Mouse (Mus musculus) embryonic facial prominence, embryonic 10.5 days (tissue): ENCODE measurements around the gene Lamc2. TPM values are rescaled to one million over a fixed set of nuclear protein-coding genes. Genes with fewer than 3 reads are reported as not detected.
A peak's percentile ranks its signal among the peaks of the same experiment; 100 is the strongest.

Source experiments
- DNase-seq: peaks from one replicate; pipeline ENCODE4 v3.0.0-alpha.2; 2017; ENCODE audit warnings: low spot score
- H3K27ac ChIP-seq: fragments of 300-500 bp; sonication (generic); replicated peaks from 2 replicates; pipeline ENCODE4 v1.5.1; 2016; ENCODE audit warnings: mild to moderate bottlenecking
- H3K27me3 ChIP-seq: fragments of 300-500 bp; sonication (generic); replicated peaks from 2 replicates; pipeline ENCODE4 v1.6.1; 2016; ENCODE audit warnings: low read depth, mild to moderate bottlenecking; ENCODE audit not compliant: poor library complexity, severe bottlenecking
- H3K36me3 ChIP-seq: fragments of 300-500 bp; sonication (generic); replicated peaks from 2 replicates; pipeline ENCODE4 v1.6.1; 2016; ENCODE audit warnings: mild to moderate bottlenecking, moderate library complexity
- H3K4me1 ChIP-seq: fragments of 300-500 bp; sonication (generic); 2 replicates; pipeline ENCODE4 v1.6.1; 2016
- H3K4me3 ChIP-seq: fragments of 300-500 bp; sonication (generic); 2 replicates; pipeline ENCODE4 v1.5.1; 2016; ENCODE audit warnings: mild to moderate bottlenecking, moderate library complexity
- H3K9me3 ChIP-seq: fragments of 300-500 bp; sonication (generic); 2 replicates; pipeline ENCODE4 v1.6.1; 2016; ENCODE audit warnings: mild to moderate bottlenecking
- WGBS: fragments of 180-500 bp; shearing (Covaris S2); methylation state at CpG from one replicate; pipeline ENCODE4 v1.1.7; 2016; 5-methylcytosine and 5-hydroxymethylcytosine counted together
- polyA plus RNA-seq: library from polyadenylated mRNA; unstranded; fragments of >200 nt; fragmentation: Nextera tagmentation; extraction: Ambion mirVana; gene quantifications from 2 replicates; pipeline ENCODE4 v1.2.1, GENCODE M21; 2016

The Lamc2 gene
- polyA plus RNA-seq, 1 experiment from 2014 or later = 6.6 TPM

GRCm38 (mm10) chr1:153139635-153140034 is 46.6 kb downstream of the Lamc2 start:
- 82% methylated on average over 7 of the region's 7 CpGs for WGBS
- H3K27me3 ChIP-seq = no peaks in the 10 kb centered on the region
- H3K4me1 ChIP-seq = peaks cover 21% of the 10 kb centered on the region
- H3K27ac ChIP-seq = no peak overlapping the region
- H3K36me3 ChIP-seq = no peaks in the 10 kb centered on the region
- no peaks in the 10 kb centered on the region for H3K9me3 ChIP-seq
- no peak overlapping the region for H3K4me3 ChIP-seq
- DNase-seq = no peak

DNA sequence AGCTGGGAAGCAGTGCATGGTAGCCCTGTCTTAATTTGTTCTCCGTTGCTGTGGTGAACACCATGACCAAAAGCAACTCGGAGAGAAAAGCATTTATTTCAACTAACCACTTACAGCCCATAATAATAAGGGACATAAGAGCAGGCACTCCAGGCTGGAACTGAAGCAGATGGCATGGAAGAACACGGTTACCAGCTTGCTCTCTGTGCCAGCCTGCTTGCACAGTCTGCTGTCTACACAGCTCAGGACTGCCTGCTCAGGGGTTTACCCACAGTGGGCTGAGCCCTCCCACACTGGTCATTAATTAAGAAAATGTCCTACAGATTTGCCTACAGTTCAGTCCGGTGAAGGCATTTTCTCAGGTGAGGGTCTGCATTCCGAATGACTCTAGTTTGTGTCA is 47.8 kb downstream of the Lamc2 start:
- H3K9me3 ChIP-seq = no peaks in the 10 kb centered on the region
- WGBS = 75% methylated on average over 5 of the region's 5 CpGs

GRCm38 (mm10) chr1:153136647-153137046 is 49.6 kb downstream of the Lamc2 start:
- Histone ChIP-seq H3K4me3 (no peak overlapping the region), H3K27me3 (no peaks in the 10 kb centered on the region), H3K9me3 (no peaks in the 10 kb centered on the region), H3K4me1 (peaks cover 19% of the 10 kb centered on the region), H3K27ac (no peak overlapping the region), H3K36me3 (no peaks in the 10 kb centered on the region)
- DNase-seq = no peak
- 87% methylated on average over 13 of the region's 13 CpGs for WGBS

More for the DNA sequence above, 47.8 kb downstream of the Lamc2 start:
- DNase-seq = no peak
- Histone ChIP-seq H3K27ac (no peak overlapping the region), H3K4me1 (peaks cover 20% of the 10 kb centered on the region), H3K27me3 (no peaks in the 10 kb centered on the region), H3K4me3 (no peak overlapping the region), H3K36me3 (no peaks in the 10 kb centered on the region)

- WGBS = 21% methylated on average over 9 of the region's 9 CpGs
- Histone ChIP-seq H3K4me3 (0 out of 2 replicates have a peak overlapping the region, but pooled peaks have one; percentile 21), H3K4me1 (peaks cover 17% of the 10 kb centered on the region), H3K36me3 (no peaks in the 10 kb centered on the region), H3K9me3 (no peaks in the 10 kb centered on the region), H3K27ac (peak overlapping the region; percentile 80), H3K27me3 (no peaks in the 10 kb centered on the region)
- DNase-seq = peak; percentile 51
Measured at GRCm38 (mm10) chr1:153133865-153134781, 52.1 kb downstream of the Lamc2 start.

- WGBS = 89% methylated on average over 11 of the region's 11 CpGs
- no peak overlapping the region for H3K27ac ChIP-seq
- DNase-seq = no peak
- H3K36me3 ChIP-seq = no peaks in the 10 kb centered on the region
- no peak overlapping the region for H3K4me3 ChIP-seq
- H3K4me1 ChIP-seq = peaks cover 21% of the 10 kb centered on the region
- no peaks in the 10 kb centered on the region for H3K9me3 ChIP-seq
- H3K27me3 ChIP-seq = no peaks in the 10 kb centered on the region
Measured at GRCm38 (mm10) chr1:153129992-153130713, 56.1 kb downstream of the Lamc2 start.

GRCm38 (mm10) chr1:153128780-153129179 is 57.5 kb downstream of the Lamc2 start:
- Histone ChIP-seq H3K4me3 (no peak overlapping the region), H3K36me3 (no peaks in the 10 kb centered on the region), H3K9me3 (no peaks in the 10 kb centered on the region), H3K4me1 (peaks cover 10% of the 10 kb centered on the region), H3K27me3 (no peaks in the 10 kb centered on the region), H3K27ac (no peak overlapping the region)
- WGBS = 74% methylated on average over 8 of the region's 8 CpGs
- DNase-seq = no peak

DNA sequence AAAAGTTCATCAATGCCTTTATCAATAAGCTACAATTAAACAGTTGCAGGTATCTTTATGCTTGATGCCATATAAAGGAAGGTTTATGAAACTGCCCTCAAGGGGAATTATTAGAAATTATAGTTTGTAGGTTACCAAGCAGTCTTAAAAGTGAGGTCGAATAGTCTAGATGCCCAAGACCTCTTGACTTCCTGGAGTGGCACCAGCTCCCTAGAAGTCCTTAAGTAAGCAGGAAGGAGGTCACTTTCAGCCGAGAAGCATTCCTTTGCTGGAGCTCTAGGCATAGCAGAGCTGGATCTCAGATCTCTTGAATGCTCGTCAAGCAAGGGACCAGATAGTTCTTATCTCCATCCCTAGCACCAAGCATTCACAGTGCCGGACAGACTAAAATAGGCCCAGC is 58.6 kb downstream of the Lamc2 start:
- H3K9me3 ChIP-seq = no peaks in the 10 kb centered on the region
- H3K4me1 ChIP-seq = peaks cover 9% of the 10 kb centered on the region; the same call in 1 of the 2 replicates
- no peaks in the 10 kb centered on the region for H3K36me3 ChIP-seq
- no peaks in the 10 kb centered on the region for H3K27me3 ChIP-seq
- WGBS = 77% methylated on average over 4 of the region's 4 CpGs
- no peak overlapping the region for H3K27ac ChIP-seq
- no peak for DNase-seq
- H3K4me3 ChIP-seq = no peak overlapping the region

DNA sequence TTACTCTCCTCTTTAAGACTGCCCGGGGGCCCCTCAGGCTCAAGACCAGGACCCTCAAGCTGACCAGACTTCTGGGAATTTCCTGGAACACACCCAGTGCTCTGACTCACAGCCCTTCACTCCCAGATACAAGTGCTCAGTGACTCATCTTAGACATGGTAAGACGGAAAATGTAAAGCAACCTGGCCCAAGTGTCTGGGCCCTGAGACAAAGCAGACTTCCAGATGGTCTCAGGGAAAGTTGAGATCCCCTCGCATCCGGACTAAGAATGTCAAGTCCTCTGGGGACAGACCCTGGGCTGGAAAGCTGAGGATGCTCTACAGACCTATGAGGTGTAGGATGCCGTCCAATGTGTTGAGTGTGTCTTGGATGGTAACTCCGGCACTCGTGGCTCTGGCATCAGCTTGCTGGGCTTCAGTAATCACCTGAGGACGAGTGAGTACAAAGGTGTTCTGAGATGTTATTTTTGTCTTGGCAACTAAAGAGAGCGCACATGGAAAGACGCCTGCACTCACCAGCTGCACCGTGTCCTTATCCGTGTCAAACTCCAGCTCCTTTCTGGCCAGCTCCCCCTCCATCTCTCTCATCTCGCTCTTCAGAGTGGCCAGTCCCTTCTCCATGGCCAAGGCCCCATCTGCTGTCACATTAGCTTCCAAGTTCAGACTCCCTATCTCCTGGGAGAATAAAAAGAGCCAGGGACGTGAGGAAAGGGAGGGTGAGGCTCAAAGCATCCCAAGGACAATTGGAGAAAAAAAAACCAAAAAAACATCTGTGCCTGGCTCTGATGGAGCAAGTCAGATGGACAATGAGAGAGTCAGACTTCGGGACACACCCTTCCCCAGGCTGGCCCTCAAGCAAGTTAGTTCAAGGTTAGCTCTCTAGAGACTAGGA is 59.5 kb downstream of the Lamc2 start:
- 85% methylated on average over 15 of the region's 15 CpGs for WGBS
- Histone ChIP-seq H3K27ac (no peak overlapping the region; the same call in 1 of the 2 replicates), H3K4me3 (no peak overlapping the region), H3K36me3 (no peaks in the 10 kb centered on the region), H3K9me3 (no peaks in the 10 kb centered on the region), H3K27me3 (no peaks in the 10 kb centered on the region), H3K4me1 (peaks cover 9% of the 10 kb centered on the region; the same call in 1 of the 2 replicates)
- no peak for DNase-seq

DNA sequence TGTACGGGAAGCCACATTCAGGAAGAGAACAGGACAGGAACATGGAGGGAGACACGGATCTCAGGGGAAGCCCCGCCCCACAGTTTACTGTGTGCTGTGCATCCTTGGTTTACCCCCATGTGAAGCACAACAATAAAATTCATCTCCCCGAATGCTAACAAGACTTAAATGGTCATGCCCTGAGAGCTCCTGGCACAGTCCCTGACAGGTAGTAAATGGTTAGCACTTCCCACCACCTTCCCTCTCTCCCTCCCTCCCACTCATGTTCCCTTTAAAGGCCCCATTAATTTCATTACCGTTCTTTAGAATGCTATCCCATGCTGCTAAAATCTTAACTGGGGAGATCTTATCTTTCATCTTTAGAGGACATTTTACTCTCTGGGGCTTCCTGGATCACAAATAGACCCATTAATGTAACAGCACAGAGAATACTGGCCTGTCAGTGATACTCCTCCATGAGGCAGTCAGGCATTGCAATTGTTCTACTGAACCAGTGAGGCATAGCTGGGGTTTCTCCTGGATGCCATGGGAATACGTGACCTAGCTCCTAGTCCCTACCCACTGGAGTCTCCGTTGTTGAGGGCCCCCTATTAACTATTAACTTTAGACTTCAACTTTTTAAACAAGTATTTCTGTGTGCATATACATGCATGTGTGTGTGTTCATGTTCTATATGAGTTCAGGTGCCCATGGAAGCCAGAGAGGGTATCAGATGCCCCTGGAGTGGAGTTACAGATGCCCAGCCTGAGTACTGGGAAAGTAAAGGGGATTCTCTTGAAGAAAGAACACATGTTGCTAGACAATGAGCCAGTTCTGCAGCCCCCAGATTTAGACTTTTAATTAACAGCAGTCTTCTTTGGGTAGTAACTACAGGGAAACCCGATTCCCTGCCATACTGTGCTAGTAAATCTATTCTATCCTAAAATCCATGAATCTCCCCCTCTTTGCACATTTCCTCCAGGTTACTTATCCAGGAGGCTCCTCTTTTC is 60.7 kb downstream of the Lamc2 start:
- H3K27me3 ChIP-seq = no peaks in the 10 kb centered on the region
- no peaks in the 10 kb centered on the region for H3K36me3 ChIP-seq
- H3K27ac ChIP-seq = no peak overlapping the region
- DNase-seq = no peak
- WGBS = 77% methylated on average over 8 of the region's 8 CpGs
- H3K9me3 ChIP-seq = no peaks in the 10 kb centered on the region
- H3K4me3 ChIP-seq = no peak overlapping the region
- H3K4me1 ChIP-seq = peaks cover 7% of the 10 kb centered on the region; the same call in 1 of the 2 replicates

DNA sequence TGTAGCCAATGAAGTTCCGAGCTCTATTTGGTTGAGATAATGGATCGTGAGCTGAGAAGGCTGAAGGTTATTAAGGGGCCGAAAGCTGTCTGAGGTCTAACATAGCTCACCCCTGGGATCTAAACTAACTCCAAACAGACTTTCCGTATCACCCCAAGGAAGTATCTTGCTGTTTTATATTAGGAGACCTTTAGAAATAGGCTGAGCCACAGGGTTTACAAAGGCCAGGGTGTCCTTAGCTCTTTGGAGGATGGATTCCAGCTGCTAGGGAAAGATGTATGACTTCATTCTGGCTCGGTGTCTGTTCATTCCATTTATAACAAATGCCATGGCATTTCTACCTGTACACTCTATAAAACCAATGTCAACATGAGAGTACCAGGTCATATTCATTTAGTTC is 61.7 kb downstream of the Lamc2 start:
- WGBS = 84% methylated on average over 5 of the region's 5 CpGs
- no peaks in the 10 kb centered on the region for H3K36me3 ChIP-seq
- no peak for DNase-seq
- H3K4me3 ChIP-seq = no peak overlapping the region
- no peaks in the 10 kb centered on the region for H3K27me3 ChIP-seq
- H3K9me3 ChIP-seq = no peaks in the 10 kb centered on the region
- H3K27ac ChIP-seq = no peak overlapping the region
- H3K4me1 ChIP-seq = peaks cover 7% of the 10 kb centered on the region; the same call in 1 of the 2 replicates

DNA sequence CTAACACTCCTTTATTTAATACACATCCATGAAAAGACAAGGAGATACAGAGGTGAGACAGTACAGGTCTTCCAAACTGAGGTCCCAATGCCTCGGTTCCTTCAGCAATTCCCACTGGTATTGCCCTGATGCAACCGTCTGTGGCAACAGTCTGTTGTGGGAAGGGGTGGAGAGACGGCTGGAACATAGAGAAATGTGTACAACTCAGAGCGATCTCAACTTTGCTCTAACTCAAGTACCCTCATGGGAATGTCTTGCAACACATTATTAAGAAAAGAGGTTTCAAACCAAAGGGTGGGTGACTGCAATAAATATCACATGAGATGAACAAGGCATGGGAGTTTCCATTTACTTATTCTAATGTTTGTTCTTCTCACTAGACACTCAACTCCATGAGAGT is 63.5 kb downstream of the Lamc2 start:
- Histone ChIP-seq H3K36me3 (no peaks in the 10 kb centered on the region), H3K27me3 (no peaks in the 10 kb centered on the region), H3K4me1 (peaks cover 4% of the 10 kb centered on the region; the same call in 1 of the 2 replicates), H3K4me3 (no peak overlapping the region), H3K27ac (no peak overlapping the region), H3K9me3 (no peaks in the 10 kb centered on the region)
- 91% methylated on average over 4 of the region's 4 CpGs for WGBS
- DNase-seq = no peak
